Mouse (Mus musculus) G1E (cell line): ENCODE data around the gene Zfp775.

Source experiments
- CTCF ChIP-seq: IDR thresholded peaks from 2 replicates; pipeline ENCODE4 v1.5.1; 2012; ENCODE audit warnings: low read depth, low read length, inconsistent platforms, mixed read lengths
- POLR2AphosphoS5 ChIP-seq: IDR thresholded peaks from 2 replicates; pipeline ENCODE4 v1.6.1; 2012; ENCODE audit warnings: low read depth, low read length, inconsistent platforms; ENCODE audit not compliant: insufficient replicate concordance
- TAL1 ChIP-seq: conservative IDR thresholded peaks from 2 replicates; pipeline ENCODE4 v1.6.1; 2012; ENCODE audit warnings: low read depth, low read length, inconsistent platforms, mixed read lengths

- no peak for TF ChIP-seq CTCF
- TF ChIP-seq POLR2AphosphoS5 = no peak
- no peak for TF ChIP-seq TAL1
These were observed 41.0 kb downstream of the Zfp775 start for GRCm38 (mm10) chr6:48642764-48643292.
